Mouse (Mus musculus) cerebellum, adult 11 months (tissue): ENCODE data around the gene Nhlrc4.
A peak's percentile ranks its signal among the peaks of the same experiment; 100 is the strongest.

Source experiments
- DNase-seq: peaks from one replicate; pipeline ENCODE4 v3.0.0; 2022

The Nhlrc4 gene

GRCm38 (mm10) chr17:25944366-25945163, at the start of gene Nhlrc4, which contains the start of gene Pigq:
Gene Nhlrc4 (minus strand): TSS chr17:25944961.
Gene Pigq (minus strand): TSS chr17:25944936.
- no peak for DNase-seq

GRCm38 (mm10) chr17:25993489-25993888, 48.7 kb upstream of the Nhlrc4 start:
- DNase-seq = no peak

- no peak for DNase-seq
Observed at GRCm38 (mm10) chr17:25992274-25992673, 47.5 kb upstream of the Nhlrc4 start.

- no peak for DNase-seq
Observed at GRCm38 (mm10) chr17:25990331-25990730, 45.6 kb upstream of the Nhlrc4 start.

GRCm38 (mm10) chr17:25985306-25986294, 40.8 kb upstream of the Nhlrc4 start, which contains the start of gene Capn15:
Gene Capn15 (minus strand): TSS chr17:25985796.
- peak; percentile 92 for DNase-seq

- no peak for DNase-seq
Observed at GRCm38 (mm10) chr17:25984556-25985305, 40.0 kb upstream of the Nhlrc4 start.

- DNase-seq = no peak
Observed at GRCm38 (mm10) chr17:25984066-25984465, 39.3 kb upstream of the Nhlrc4 start.

GRCm38 (mm10) chr17:25982913-25983312, 38.2 kb upstream of the Nhlrc4 start:
- no peak for DNase-seq

GRCm38 (mm10) chr17:25980854-25981253, 36.1 kb upstream of the Nhlrc4 start:
- DNase-seq = peak; percentile 65

- DNase-seq = peak; percentile 12
Observed at GRCm38 (mm10) chr17:25979829-25980738, 35.3 kb upstream of the Nhlrc4 start.

GRCm38 (mm10) chr17:25970954-25971707, 26.4 kb upstream of the Nhlrc4 start:
- DNase-seq = no peak

GRCm38 (mm10) chr17:25970448-25970847, 25.7 kb upstream of the Nhlrc4 start:
- no peak for DNase-seq

GRCm38 (mm10) chr17:25968176-25968575, 23.4 kb upstream of the Nhlrc4 start:
- DNase-seq = no peak

GRCm38 (mm10) chr17:25967652-25968051, 22.9 kb upstream of the Nhlrc4 start:
- no peak for DNase-seq

- no peak for DNase-seq
Observed at GRCm38 (mm10) chr17:25964271-25964670, 19.5 kb upstream of the Nhlrc4 start.

- DNase-seq = no peak
Observed at GRCm38 (mm10) chr17:25962413-25962905, 17.7 kb upstream of the Nhlrc4 start.

- DNase-seq = no peak
Observed at GRCm38 (mm10) chr17:25961566-25961965, 16.8 kb upstream of the Nhlrc4 start.

- no peak for DNase-seq
Observed at GRCm38 (mm10) chr17:25959630-25960467, 15.1 kb upstream of the Nhlrc4 start.

- peak; percentile 56 for DNase-seq
Observed at GRCm38 (mm10) chr17:25958771-25959494, 14.2 kb upstream of the Nhlrc4 start.
